Mouse (Mus musculus) spleen, adult 18-20 months (tissue): ENCODE measurements at regions not wholly inside any gene's neighbourhood (a gene's known extent, or its start where the extent isn't known, plus 50 kb on each side); places are given as distances from the start of the nearest gene placed in this dataset.

Experiments used
- DNase-seq, 2 experiments: peaks; one replicate each; pipeline ENCODE4 v3.0.0; 2022; ENCODE audit warnings: mixed read lengths in 2 of 2

- no peak for DNase-seq
Observed at GRCm38 (mm10) chr10:125798678-125799077, 167.3 kb upstream of the Lrig3 start.

- DNase-seq, result no peak
Observed at GRCm38 (mm10) chr10:125800572-125801114, 165.3 kb upstream of the Lrig3 start.

GRCm38 (mm10) chr10:125801450-125801849 is 164.5 kb upstream of the Lrig3 start:
- no peak for DNase-seq

- DNase-seq, result no peak
Observed at GRCm38 (mm10) chr10:125802923-125803583, 162.9 kb upstream of the Lrig3 start.

- DNase-seq, result no peak
Observed at GRCm38 (mm10) chr10:125809763-125810361, 156.1 kb upstream of the Lrig3 start.

GRCm38 (mm10) chr10:125810590-125810989 is 155.4 kb upstream of the Lrig3 start:
- DNase-seq, result no peak

- DNase-seq, result no peak
Observed at GRCm38 (mm10) chr10:125814191-125814887, 151.6 kb upstream of the Lrig3 start.

- no peak for DNase-seq
Observed at GRCm38 (mm10) chr10:125832134-125832533, 133.8 kb upstream of the Lrig3 start.

GRCm38 (mm10) chr10:125832764-125833163 is 133.2 kb upstream of the Lrig3 start:
- DNase-seq, result no peak

GRCm38 (mm10) chr10:125833989-125834388 is 132.0 kb upstream of the Lrig3 start:
- DNase-seq, result no peak

- DNase-seq, result no peak
Observed at GRCm38 (mm10) chr10:125838982-125839381, 127.0 kb upstream of the Lrig3 start.

GRCm38 (mm10) chr10:125839621-125840141 is 126.3 kb upstream of the Lrig3 start:
- no peak for DNase-seq

- DNase-seq, result no peak
Observed at GRCm38 (mm10) chr10:125840388-125840787, 125.6 kb upstream of the Lrig3 start.

GRCm38 (mm10) chr10:125844336-125844865 is 121.6 kb upstream of the Lrig3 start:
- DNase-seq, result no peak

GRCm38 (mm10) chr10:125845014-125845514 is 120.9 kb upstream of the Lrig3 start:
- no peak for DNase-seq

GRCm38 (mm10) chr10:125850370-125850769 is 115.6 kb upstream of the Lrig3 start:
- DNase-seq, result no peak

GRCm38 (mm10) chr10:125861734-125862133 is 104.2 kb upstream of the Lrig3 start:
- no peak for DNase-seq

GRCm38 (mm10) chr10:125866346-125866745 is 99.6 kb upstream of the Lrig3 start:
- no peak for DNase-seq

- no peak for DNase-seq
Observed at GRCm38 (mm10) chr10:125884563-125884962, 81.4 kb upstream of the Lrig3 start.

GRCm38 (mm10) chr10:125885796-125886195 is 80.2 kb upstream of the Lrig3 start:
- no peak for DNase-seq

- DNase-seq, result no peak
Observed at GRCm38 (mm10) chr10:125892122-125892521, 73.8 kb upstream of the Lrig3 start.

- DNase-seq, result no peak
Observed at GRCm38 (mm10) chr10:125895744-125896482, 70.1 kb upstream of the Lrig3 start.
